Comparison of ENCODE assay signal across 29 mouse cellular contexts in the genomic region with DNA sequence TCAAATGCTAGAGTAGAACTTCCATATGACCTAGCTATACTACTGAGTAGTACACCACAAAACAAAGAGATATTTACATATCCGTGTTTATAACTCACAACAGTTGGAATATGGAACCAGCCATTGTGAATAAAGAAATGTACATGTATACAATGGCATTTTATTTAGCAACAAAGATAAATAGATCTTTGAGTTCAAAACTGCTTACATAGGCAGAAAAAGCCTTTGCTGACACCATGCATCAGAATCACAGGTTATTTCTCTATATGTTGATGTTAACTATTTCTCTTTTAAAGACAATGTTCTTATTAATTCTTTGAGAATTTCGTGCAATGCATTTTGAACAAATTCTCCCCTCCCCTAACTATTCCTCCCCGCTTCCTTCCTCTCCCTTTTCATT.
"Had no signal": no experiment of that assay in that cellular context is flagged by ENCODE, and none has a peak within 500 bp of the region (broad histone marks: within the 10 kb centered on the region; RNA-seq: fewer than 3 reads in every experiment).

No protein-coding gene starts in this region.

- H3K4me2 ChIP-seq: limb, embryonic 12.5 days; limb, embryonic 13.5 days; limb, embryonic 15.5 days; liver, embryonic 11.5 days; liver, embryonic 12.5 days; liver, embryonic 13.5 days; liver, embryonic 15.5 days; lung, embryonic 14.5 days; lung, embryonic 15.5 days; midbrain, embryonic 11.5 days; midbrain, embryonic 12.5 days; midbrain, embryonic 13.5 days; midbrain, embryonic 15.5 days had no signal

- H3K27me3 ChIP-seq: limb, embryonic 12.5 days; limb, embryonic 13.5 days; limb, embryonic 15.5 days; liver, embryonic 12.5 days; liver, embryonic 13.5 days; liver, embryonic 15.5 days; lung, embryonic 15.5 days; megakaryocyte, embryonic 14.5 days; midbrain, embryonic 12.5 days; midbrain, embryonic 13.5 days; midbrain, embryonic 15.5 days had no signal

- DNase-seq: left cerebral cortex, postnatal 4 days; liver; liver, embryonic 13.5 days; liver, postnatal 0 days; lung, adult 18-20 months; lung, adult 2 months; lung, embryonic 14.5 days; lung, postnatal 10 days; lung, postnatal 14 days; lung, postnatal 36 days; lung, postnatal 4 days; midbrain, embryonic 14.5 days had no signal

- H3K9me3 ChIP-seq: limb, embryonic 10.5 days; limb, embryonic 12.5 days; limb, embryonic 13.5 days; limb, embryonic 15.5 days; liver, embryonic 12.5 days; liver, embryonic 13.5 days; liver, embryonic 15.5 days; lung, embryonic 15.5 days; megakaryocyte, embryonic 14.5 days; midbrain, embryonic 10.5 days; midbrain, embryonic 12.5 days; midbrain, embryonic 13.5 days; midbrain, embryonic 15.5 days had no signal

- H3K4me1 ChIP-seq: limb, embryonic 10.5 days; limb, embryonic 12.5 days; limb, embryonic 13.5 days; limb, embryonic 15.5 days; liver, embryonic 12.5 days; liver, embryonic 13.5 days; liver, embryonic 15.5 days; lung, embryonic 15.5 days; megakaryocyte, embryonic 14.5 days; midbrain, embryonic 10.5 days; midbrain, embryonic 12.5 days; midbrain, embryonic 13.5 days; midbrain, embryonic 15.5 days had no signal

- H3K36me3 ChIP-seq: limb, embryonic 10.5 days; limb, embryonic 12.5 days; limb, embryonic 13.5 days; limb, embryonic 15.5 days; liver, embryonic 12.5 days; liver, embryonic 13.5 days; liver, embryonic 15.5 days; lung, embryonic 15.5 days; midbrain, embryonic 10.5 days; midbrain, embryonic 12.5 days; midbrain, embryonic 13.5 days; midbrain, embryonic 15.5 days had no signal

- H3K9ac ChIP-seq: limb, embryonic 12.5 days; limb, embryonic 13.5 days; limb, embryonic 15.5 days; liver, embryonic 12.5 days; liver, embryonic 13.5 days; liver, embryonic 14.5 days; liver, embryonic 15.5 days; liver, postnatal 0 days; lung, embryonic 14.5 days; lung, embryonic 15.5 days; midbrain, embryonic 12.5 days; midbrain, embryonic 13.5 days; midbrain, embryonic 15.5 days had no signal

- H3K27ac ChIP-seq: limb, embryonic 10.5 days; limb, embryonic 12.5 days; limb, embryonic 13.5 days; limb, embryonic 15.5 days; liver, embryonic 12.5 days; liver, embryonic 13.5 days; liver, embryonic 14.5 days; liver, embryonic 15.5 days; lung, embryonic 15.5 days; macrophage; midbrain, embryonic 10.5 days; midbrain, embryonic 12.5 days; midbrain, embryonic 13.5 days; midbrain, embryonic 15.5 days had no signal

- H3K4me3 ChIP-seq: limb, embryonic 10.5 days; limb, embryonic 12.5 days; limb, embryonic 13.5 days; limb, embryonic 15.5 days; liver, embryonic 12.5 days; liver, embryonic 13.5 days; liver, embryonic 15.5 days; lung, embryonic 15.5 days; megakaryocyte, embryonic 14.5 days; midbrain, embryonic 10.5 days; midbrain, embryonic 12.5 days; midbrain, embryonic 13.5 days; midbrain, embryonic 15.5 days; myocyte had no signal
